Mouse (Mus musculus) G1E (cell line): ENCODE measurements around the gene Zfp653.

Experiments
- CTCF ChIP-seq: IDR thresholded peaks from 2 replicates; pipeline ENCODE4 v1.5.1; 2012; ENCODE audit warnings: low read depth, low read length, inconsistent platforms, mixed read lengths
- GATA1 ChIP-seq: IDR thresholded peaks from 2 replicates; pipeline ENCODE4 v1.6.1; 2012; ENCODE audit warnings: borderline replicate concordance, low read length, inconsistent platforms, mixed read lengths
- TAL1 ChIP-seq: conservative IDR thresholded peaks from 2 replicates; pipeline ENCODE4 v1.6.1; 2012; ENCODE audit warnings: low read depth, low read length, inconsistent platforms, mixed read lengths

GRCm38 (mm10) chr9:22057031-22057517 is 14.1 kb downstream of the Zfp653 start:
- no peak for TF ChIP-seq CTCF
- TF ChIP-seq TAL1 = no peak
- TF ChIP-seq GATA1 = no peak
